Mouse (Mus musculus) embryo, embryonic 9.5 days (tissue): Measurements from ENCODE around the gene Get4.

Experiments
- DNase-seq: peaks from one replicate; pipeline ENCODE4 v3.0.0-alpha.2; 2017; ENCODE audit errors: extremely low spot score

Get4 gene

GRCm38 (mm10) chr5:139252081-139252909, at the start of gene Get4:
Gene Get4 (plus strand): TSS chr5:139252324.
- DNase-seq, result peak; percentile 98

GRCm38 (mm10) chr5:139203312-139203711, 48.8 kb upstream of the Get4 start:
- no peak for DNase-seq

GRCm38 (mm10) chr5:139206081-139206480, 46.0 kb upstream of the Get4 start:
- no peak for DNase-seq

- DNase-seq, result no peak
These were observed 45.6 kb upstream of the Get4 start for GRCm38 (mm10) chr5:139206525-139206924.

- DNase-seq, result no peak
These were observed 43.9 kb upstream of the Get4 start for GRCm38 (mm10) chr5:139208183-139208582.

GRCm38 (mm10) chr5:139208871-139209684, 43.0 kb upstream of the Get4 start:
- no peak for DNase-seq

GRCm38 (mm10) chr5:139209685-139210026, 42.5 kb upstream of the Get4 start:
- DNase-seq, result no peak

GRCm38 (mm10) chr5:139211737-139212385, 40.3 kb upstream of the Get4 start:
- no peak for DNase-seq

GRCm38 (mm10) chr5:139214298-139214697, 37.8 kb upstream of the Get4 start:
- no peak for DNase-seq

- no peak for DNase-seq
These were observed 36.9 kb upstream of the Get4 start for GRCm38 (mm10) chr5:139215184-139215583.

- DNase-seq, result no peak
These were observed 36.0 kb upstream of the Get4 start for GRCm38 (mm10) chr5:139216121-139216520.

- DNase-seq, result no peak
These were observed 35.4 kb upstream of the Get4 start for GRCm38 (mm10) chr5:139216774-139217173.

- no peak for DNase-seq
These were observed 32.1 kb upstream of the Get4 start for GRCm38 (mm10) chr5:139220006-139220515.

GRCm38 (mm10) chr5:139220610-139221009, 31.5 kb upstream of the Get4 start:
- no peak for DNase-seq

- no peak for DNase-seq
These were observed 28.8 kb upstream of the Get4 start for GRCm38 (mm10) chr5:139223331-139223730.

GRCm38 (mm10) chr5:139227236-139227635, 24.9 kb upstream of the Get4 start:
- no peak for DNase-seq

- DNase-seq, result no peak
These were observed 24.5 kb upstream of the Get4 start for GRCm38 (mm10) chr5:139227645-139228044.

- DNase-seq, result no peak
These were observed 23.8 kb upstream of the Get4 start for GRCm38 (mm10) chr5:139228318-139228717.

- DNase-seq, result no peak
These were observed 22.4 kb upstream of the Get4 start for GRCm38 (mm10) chr5:139229716-139230115.

GRCm38 (mm10) chr5:139232083-139232482, 20.0 kb upstream of the Get4 start:
- DNase-seq, result no peak

GRCm38 (mm10) chr5:139234423-139234822, 17.7 kb upstream of the Get4 start:
- DNase-seq, result no peak

- DNase-seq, result no peak
These were observed 14.7 kb upstream of the Get4 start for GRCm38 (mm10) chr5:139237436-139237835.
